ENCODE assay signal across 11 mouse cellular contexts in genomic region chr13:53441307-53442028, GRCm38 (mm10). TPM values are rescaled to one million over a fixed set of nuclear protein-coding genes. Genes with fewer than 3 reads are reported as not detected.
"Had no signal": no experiment of that assay in that cellular context is flagged by ENCODE, and none has a peak within 500 bp of the region (broad histone marks: within the 10 kb centered on the region; RNA-seq: fewer than 3 reads in every experiment).

No protein-coding gene starts in this region.

- DNase-seq: kidney, postnatal 25 days; thymus, adult 18-20 months; thymus, postnatal 14 days had no signal

- H3K36me3 ChIP-seq: limb, embryonic 15.5 days; midbrain, embryonic 13.5 days had no signal

- H3K4me2 ChIP-seq: lung, embryonic 14.5 days had no signal

- H3K9ac ChIP-seq: limb, embryonic 15.5 days; lung, embryonic 14.5 days; midbrain, embryonic 13.5 days had no signal

- H3K9me3 ChIP-seq: limb, embryonic 15.5 days; midbrain, embryonic 13.5 days had no signal

- ATAC-seq: inflammation-experienced regulatory T-cells, adult 6 months; intestine, postnatal 0 days had no signal

- H3K27ac ChIP-seq: limb, embryonic 15.5 days; midbrain, embryonic 13.5 days; stomach, postnatal 0 days had no signal

RNA-seq across cellular contexts. Expression of gene Msx2, which starts 31.4 kb away (rescaled TPM):
- total RNA-seq: monocyte, adult 5-6 weeks had no signal
- polyA plus RNA-seq: intestine, postnatal 0 days; small intestine, adult 2 months had no signal
